Mouse (Mus musculus) liver, embryonic 14.5 days (tissue): ENCODE measurements around the gene Acnat2.

ENCODE experiments used
- CTCF ChIP-seq: IDR thresholded peaks from 2 replicates; pipeline ENCODE4 v1.5.1; 2016; ENCODE audit warnings: antibody characterized with exemption, low read depth, control low read depth
- EP300 ChIP-seq: IDR thresholded peaks from 2 replicates; pipeline ENCODE4 v1.6.1; 2016; ENCODE audit warnings: antibody characterized with exemption, low read depth

DNA sequence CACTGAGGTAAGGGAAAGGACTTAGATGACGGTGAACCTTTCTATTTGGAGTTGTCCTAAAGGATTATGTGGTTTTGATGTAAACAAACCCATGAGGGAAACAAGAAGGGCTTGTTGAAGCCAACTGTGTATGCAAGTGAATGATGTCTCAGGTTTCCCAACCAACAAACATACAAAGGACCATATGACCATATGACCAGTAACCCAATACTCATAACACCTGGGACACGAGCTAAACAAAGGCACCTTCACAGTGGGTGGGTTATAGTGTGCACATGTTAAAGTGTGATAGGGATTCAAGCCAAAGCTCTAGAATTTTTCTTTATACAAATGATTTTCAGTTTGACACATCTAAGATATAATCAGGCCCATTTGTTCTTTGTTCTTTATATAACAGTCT is 48.2 kb upstream of the Acnat2 start:
- TF ChIP-seq CTCF (no peak), EP300 (no peak)
